Mouse (Mus musculus) neural tube, embryonic 14.5 days (tissue): ENCODE data around the gene Hist2h2be. TPM values are rescaled to one million over a fixed set of nuclear protein-coding genes. Genes with fewer than 3 reads are reported as not detected.

Experiments
- ATAC-seq: fragments of 200-750 bp; cut with Nextera tagmentation; 2 replicates; pipeline ENCODE4 v1.8.0; 2017; ENCODE audit warnings: low read depth, mild to moderate bottlenecking, moderate TSS enrichment, moderate library complexity
- H3K27ac ChIP-seq: fragments of 300-500 bp; sonication (generic); 2 replicates; pipeline ENCODE4 v1.5.1; 2014; ENCODE audit warnings: low read depth, mild to moderate bottlenecking, control low read depth, low read length, moderate library complexity, mixed read lengths
- H3K27me3 ChIP-seq: fragments of 300-500 bp; sonication (generic); 2 replicates; pipeline ENCODE4 v1.6.1; 2014; ENCODE audit warnings: low read length; ENCODE audit not compliant: control insufficient read depth, insufficient read depth
- H3K36me3 ChIP-seq: fragments of 300-500 bp; sonication (generic); 2 replicates; pipeline ENCODE4 v1.6.1; 2014; ENCODE audit warnings: low read length, mixed read lengths; ENCODE audit not compliant: control insufficient read depth, insufficient read depth
- H3K4me1 ChIP-seq: fragments of 300-500 bp; sonication (generic); 2 replicates; pipeline ENCODE4 v1.6.1; 2014; ENCODE audit warnings: low read length; ENCODE audit not compliant: control insufficient read depth, insufficient read depth
- H3K4me2 ChIP-seq: fragments of 300-500 bp; sonication (generic); 2 replicates; pipeline ENCODE4 v1.6.1; 2014; ENCODE audit warnings: mild to moderate bottlenecking, low read depth, low read length, control low read depth
- H3K4me3 ChIP-seq: fragments of 300-500 bp; sonication (generic); 2 replicates; pipeline ENCODE4 v1.5.1; 2014; ENCODE audit warnings: low read depth, low read length, control low read depth, mixed read lengths
- H3K9ac ChIP-seq: fragments of 300-500 bp; sonication (generic); replicated peaks from 2 replicates; pipeline ENCODE4 v1.6.1; 2014; ENCODE audit warnings: low read depth, mild to moderate bottlenecking, control low read depth, low read length, mixed read lengths
- H3K9me3 ChIP-seq: fragments of 300-500 bp; sonication (generic); 2 replicates; pipeline ENCODE4 v1.6.1; 2016; ENCODE audit warnings: low read length; ENCODE audit not compliant: control insufficient read depth
- WGBS: fragments of 180-500 bp; shearing (Covaris S2); extraction: QIAGEN DNeasy Blood & Tissue Kit; methylation state at CpG from one replicate; pipeline ENCODE4 v1.1.7; 2014; 5-methylcytosine and 5-hydroxymethylcytosine counted together
- microRNA-seq: library from miRNA; unstranded; fragments of <30 nt; microRNA quantifications from one replicate; pipeline ENCODE4, GENCODE M21; 2016
- polyA plus RNA-seq: library from polyadenylated mRNA; unstranded; fragments of >200 nt; fragmentation: Nextera tagmentation; extraction: Ambion mirVana; gene quantifications from 2 replicates; pipeline ENCODE4 v1.2.1, GENCODE M21; 2014

Hist2h2be gene
- polyA plus RNA-seq, 1 experiment from 2014 or later, result 4.8 TPM

DNA sequence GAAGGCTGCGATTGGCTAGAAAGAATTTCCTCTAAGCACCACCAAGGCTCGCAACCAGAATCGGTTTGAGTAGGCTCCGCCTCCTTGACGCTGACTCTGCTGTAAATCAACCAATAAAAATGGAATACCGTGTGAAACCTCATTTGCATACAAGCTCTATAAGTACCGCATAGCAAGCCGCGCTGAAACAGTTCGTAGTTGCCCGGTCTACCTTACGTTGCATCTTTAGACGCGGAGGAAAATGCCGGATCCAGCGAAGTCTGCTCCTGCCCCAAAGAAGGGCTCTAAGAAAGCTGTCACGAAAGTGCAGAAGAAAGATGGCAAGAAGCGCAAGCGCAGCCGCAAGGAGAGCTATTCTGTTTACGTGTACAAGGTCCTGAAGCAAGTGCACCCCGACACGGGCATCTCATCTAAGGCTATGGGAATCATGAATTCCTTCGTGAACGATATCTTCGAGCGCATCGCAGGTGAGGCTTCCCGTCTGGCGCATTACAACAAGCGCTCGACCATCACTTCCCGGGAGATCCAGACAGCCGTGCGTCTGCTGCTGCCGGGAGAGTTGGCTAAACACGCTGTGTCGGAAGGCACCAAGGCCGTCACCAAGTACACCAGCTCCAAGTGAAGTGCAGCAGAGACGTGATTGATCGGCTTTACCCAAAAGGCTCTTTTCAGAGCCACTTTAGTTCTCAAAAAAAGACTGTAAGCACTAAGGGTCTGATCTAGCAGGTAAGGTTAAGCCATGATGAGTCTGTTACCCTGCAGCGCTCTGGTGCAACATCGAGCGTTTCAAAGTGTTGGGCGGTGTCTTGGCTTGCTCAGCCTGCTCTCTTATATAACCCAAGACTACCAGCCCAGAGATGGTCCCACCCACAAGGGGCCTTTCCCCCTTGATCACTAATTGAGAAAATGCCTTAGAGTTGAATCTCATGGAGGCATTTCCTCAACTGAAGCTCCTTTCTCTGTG is 48.9 kb downstream of the Hist2h2be start, which contains the start of gene Hist2h2bb:
TSS of gene Hist2h2bb (plus strand) at position 242 of the 964 bp plus-strand sequence.
- Histone ChIP-seq H3K36me3 (no peaks in the 10 kb centered on the region), H3K9ac (peak within 1 kb of the TSS; percentile 59), H3K4me3 (peak within 1 kb of the TSS; percentile 55), H3K4me2 (peak within 1 kb of the TSS; percentile 93), H3K27ac (peak within 1 kb of the TSS; percentile 92), H3K4me1 (peaks cover 7% of the 10 kb centered on the region; the same call in 1 of the 2 replicates), H3K27me3 (no peaks in the 10 kb centered on the region), H3K9me3 (no peaks in the 10 kb centered on the region)
- peak; percentile 96 for ATAC-seq
- WGBS, result under 1% methylated on average over 45 of the region's 45 CpGs

Small RNAs within 50 kb of the gene (microRNA-seq; reads per million reads assigned to microRNA genes)
- not detected for gene Gm44492
- gene Gm47311, result not detected
- gene Gm47313, result not detected

Other genes with a start within 250 kb of the Hist2h2be start
- gene Plekho1, start 225.1 kb upstream of the Hist2h2be start, polyA plus RNA-seq, result 45.5 and 49.2 TPM in 2 replicates
- 45.6 and 51.0 TPM in 2 replicates for gene Vps45, start 162.7 kb upstream of the Hist2h2be start, polyA plus RNA-seq
- 4.6 and 8.3 TPM in 2 replicates for gene Otud7b, start 116.6 kb upstream of the Hist2h2be start, polyA plus RNA-seq
- gene Mtmr11, start 59.1 kb upstream of the Hist2h2be start, polyA plus RNA-seq, result 10.9 and 11.6 TPM in 2 replicates
- 145 and 150 TPM in 2 replicates for gene Sf3b4, start 48.8 kb upstream of the Hist2h2be start, polyA plus RNA-seq
- gene Sv2a, start 40.0 kb upstream of the Hist2h2be start, polyA plus RNA-seq, result 91.0 and 91.7 TPM in 2 replicates
- 61.5 and 69.0 TPM in 2 replicates for gene Bola1, start 1.4 kb upstream of the Hist2h2be start, polyA plus RNA-seq
- 0.71 and 0.72 TPM in 2 replicates for gene Hist2h2ab, start 1.3 kb upstream of the Hist2h2be start, polyA plus RNA-seq
- 1.3 and 2.1 TPM in 2 replicates for gene Hist2h2ac, start 239 bp upstream of the Hist2h2be start, polyA plus RNA-seq
- gene Hist2h3c2, start 18.0 kb downstream of the Hist2h2be start, polyA plus RNA-seq, result 0.71 and 1.1 TPM in 2 replicates
- 32.6 and 49.7 TPM in 2 replicates for gene Hist2h2aa2, start 19.2 kb downstream of the Hist2h2be start, polyA plus RNA-seq
- gene Hist2h2aa1, start 24.4 kb downstream of the Hist2h2be start, polyA plus RNA-seq, result 9.7 and 17.4 TPM in 2 replicates
- gene Hist2h3c1, start 25.6 kb downstream of the Hist2h2be start, polyA plus RNA-seq, result 0.18 and 0.67 TPM in 2 replicates
- gene Hist2h4, start 42.2 kb downstream of the Hist2h2be start, polyA plus RNA-seq, result 4.2 TPM in 2 replicates
- gene Hist2h3b, start 47.5 kb downstream of the Hist2h2be start, polyA plus RNA-seq, result 5.3 and 11.5 TPM in 2 replicates
- 2.0 and 2.8 TPM in 2 replicates for gene Hist2h2bb, start 48.6 kb downstream of the Hist2h2be start, polyA plus RNA-seq
- gene Fcgr1, start 72.8 kb downstream of the Hist2h2be start, polyA plus RNA-seq, result 0.37 and 1.7 TPM in 2 replicates
- not detected in 2 replicates for gene BC107364, start 231.2 kb downstream of the Hist2h2be start, polyA plus RNA-seq